Mouse (Mus musculus) forebrain, embryonic 12.5 days (tissue): ENCODE results near the gene Adra1b. TPM values are rescaled to one million over a fixed set of nuclear protein-coding genes. Genes with fewer than 3 reads are reported as not detected.

Experiments
- ATAC-seq: fragments of 200-750 bp; cut with Nextera tagmentation; 2 replicates; pipeline ENCODE4 v1.8.0; 2017; ENCODE audit warnings: moderate TSS enrichment; ENCODE audit not compliant: low FRiP score
- H3K27ac ChIP-seq: fragments of 300-500 bp; sonication (generic); 2 replicates; pipeline ENCODE4 v1.5.1; 2016; ENCODE audit warnings: mild to moderate bottlenecking
- H3K27me3 ChIP-seq: fragments of 300-500 bp; sonication (generic); 2 replicates; pipeline ENCODE4 v1.6.1; 2016; ENCODE audit warnings: mild to moderate bottlenecking
- H3K36me3 ChIP-seq: fragments of 300-500 bp; sonication (generic); replicated peaks from 2 replicates; pipeline ENCODE4 v1.6.1; 2016; ENCODE audit warnings: mild to moderate bottlenecking
- H3K4me1 ChIP-seq: fragments of 300-500 bp; sonication (generic); 2 replicates; pipeline ENCODE4 v1.6.1; 2016
- H3K4me2 ChIP-seq: fragments of 300-500 bp; sonication (generic); 2 replicates; pipeline ENCODE4 v1.6.1; 2016; ENCODE audit warnings: mild to moderate bottlenecking, moderate library complexity
- H3K4me3 ChIP-seq: fragments of 300-500 bp; sonication (generic); replicated peaks from 2 replicates; pipeline ENCODE4 v1.5.1; 2016; ENCODE audit warnings: mild to moderate bottlenecking
- H3K9ac ChIP-seq: fragments of 300-500 bp; sonication (generic); 2 replicates; pipeline ENCODE4 v1.6.1; 2016; ENCODE audit warnings: mild to moderate bottlenecking
- H3K9me3 ChIP-seq: fragments of 300-500 bp; sonication (generic); 2 replicates; pipeline ENCODE4 v1.6.1; 2016
- WGBS: fragments of 180-500 bp; shearing (Covaris S2); methylation state at CpG from one replicate; pipeline ENCODE4 v1.1.7; 2016; 5-methylcytosine and 5-hydroxymethylcytosine counted together
- polyA plus RNA-seq: library from polyadenylated mRNA; unstranded; fragments of >200 nt; fragmentation: Nextera tagmentation; extraction: Ambion mirVana; gene quantifications from 2 replicates; pipeline ENCODE4 v1.2.1, GENCODE M21; 2016

The Adra1b gene
- polyA plus RNA-seq, result 0.37 and 0.67 TPM in 2 replicates

DNA sequence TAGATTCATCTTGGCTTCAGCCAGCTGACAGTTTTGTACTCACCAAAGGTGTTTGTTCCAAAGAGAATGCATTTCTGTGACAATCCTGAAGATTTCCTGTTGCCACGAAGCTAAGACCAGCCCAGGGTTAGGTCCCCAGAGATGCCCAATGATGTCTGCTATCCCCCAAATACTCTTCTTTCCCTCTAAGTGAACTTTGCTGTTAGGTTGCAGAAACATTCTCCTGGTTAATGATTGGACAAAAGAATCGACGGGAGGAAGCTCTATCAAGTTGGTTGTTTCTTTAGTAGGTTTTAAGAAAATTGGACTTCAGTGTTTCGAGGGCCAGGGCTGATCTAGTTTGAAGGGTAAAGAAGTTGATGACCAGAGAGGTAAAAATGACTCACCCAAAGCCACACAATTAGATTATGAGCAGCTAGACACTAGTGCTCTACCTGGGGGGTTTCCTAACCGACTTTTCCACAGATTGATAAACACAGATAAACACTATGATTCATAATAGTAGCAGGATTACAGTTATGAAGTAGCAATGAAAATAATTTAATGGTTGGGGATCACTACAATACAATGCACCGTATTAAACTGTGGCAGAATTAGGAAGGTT lies at the start of gene Adra1b:
Gene Adra1b (minus strand): TSS at position 160 of the 604 bp plus-strand sequence.
- Histone ChIP-seq H3K9ac (no peak within 1 kb of the TSS), H3K4me3 (no peak within 1 kb of the TSS), H3K4me1 (no peaks in the 10 kb centered on the region), H3K9me3 (no peaks in the 10 kb centered on the region), H3K4me2 (no peak within 1 kb of the TSS), H3K27ac (no peak within 1 kb of the TSS), H3K36me3 (no peaks in the 10 kb centered on the region), H3K27me3 (no peaks in the 10 kb centered on the region)
- WGBS, result 87% methylated on average over 6 of the region's 6 CpGs
- ATAC-seq, result no peak

DNA sequence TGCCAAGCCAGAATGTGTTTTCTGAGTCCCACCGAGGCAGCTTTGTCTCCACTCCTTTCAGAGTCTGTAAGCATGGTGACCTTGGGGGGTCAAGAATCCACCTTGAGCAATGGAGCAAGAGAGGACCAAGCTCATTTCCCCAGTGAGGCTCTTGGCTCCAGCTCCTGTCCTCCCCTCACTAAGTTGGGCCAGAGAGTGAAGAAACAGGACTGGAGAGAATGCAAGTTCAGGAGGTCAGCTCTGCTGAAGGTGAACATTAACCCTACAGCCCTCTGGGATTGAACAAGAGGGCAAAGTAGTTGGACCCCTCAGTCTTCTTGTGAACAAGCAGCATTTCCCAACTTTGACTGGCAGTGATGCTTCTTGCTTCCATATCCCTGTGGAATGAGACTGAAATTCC lies 49.3 kb upstream of the Adra1b start:
- no peak for ATAC-seq
- Histone ChIP-seq H3K9ac (no peak overlapping the region), H3K27ac (no peak overlapping the region), H3K36me3 (no peaks in the 10 kb centered on the region), H3K4me3 (no peak overlapping the region), H3K4me2 (no peak overlapping the region), H3K27me3 (no peaks in the 10 kb centered on the region), H3K4me1 (no peaks in the 10 kb centered on the region), H3K9me3 (no peaks in the 10 kb centered on the region)
- 87% methylated on average over 1 of the region's 1 CpGs for WGBS

DNA sequence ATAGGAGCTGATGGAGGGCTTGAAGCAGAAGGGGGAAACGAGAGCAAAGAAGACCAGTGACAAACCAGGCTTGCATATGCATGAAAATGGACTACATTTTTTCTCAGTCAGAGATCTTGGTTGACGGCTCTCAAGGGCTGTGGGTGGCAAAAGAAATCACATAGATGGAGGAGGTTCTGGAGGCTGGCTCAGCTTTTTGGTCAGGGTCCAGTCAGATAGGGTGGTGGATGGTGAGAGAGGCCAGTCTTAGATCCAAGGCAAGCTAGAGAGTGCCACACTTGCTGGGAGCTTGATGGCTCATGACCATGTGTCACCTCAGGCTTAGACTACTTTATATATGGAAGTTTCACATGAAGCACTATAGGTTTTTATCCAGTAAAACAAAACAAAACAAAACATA lies 42.8 kb upstream of the Adra1b start:
- no peak for ATAC-seq
- Histone ChIP-seq H3K9ac (no peak overlapping the region), H3K9me3 (no peaks in the 10 kb centered on the region), H3K4me3 (no peak overlapping the region), H3K27me3 (no peaks in the 10 kb centered on the region), H3K4me1 (no peaks in the 10 kb centered on the region), H3K27ac (no peak overlapping the region), H3K36me3 (no peaks in the 10 kb centered on the region), H3K4me2 (no peak overlapping the region)
- WGBS, result 61% methylated on average over 2 of the region's 2 CpGs

DNA sequence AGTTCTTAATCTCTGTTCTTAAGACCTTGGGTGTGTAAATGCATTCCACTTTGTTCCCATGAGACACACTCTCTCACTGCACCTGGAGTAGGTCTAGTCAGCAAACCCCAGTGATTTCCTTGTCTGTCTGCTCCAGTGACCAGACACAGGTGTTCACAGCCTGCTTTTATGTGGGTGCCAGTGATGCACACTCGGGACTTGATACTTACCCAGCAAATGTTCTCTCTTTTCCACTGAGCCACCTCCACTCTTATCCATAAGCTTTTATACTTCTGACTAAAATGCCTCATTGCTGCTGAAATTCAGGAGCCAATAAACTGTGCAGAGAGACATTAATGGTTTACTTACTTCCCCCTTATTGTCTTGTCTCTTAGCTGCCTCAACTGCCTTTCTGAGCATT lies 42.2 kb upstream of the Adra1b start:
- 90% methylated on average over 1 of the region's 1 CpGs for WGBS

DNA sequence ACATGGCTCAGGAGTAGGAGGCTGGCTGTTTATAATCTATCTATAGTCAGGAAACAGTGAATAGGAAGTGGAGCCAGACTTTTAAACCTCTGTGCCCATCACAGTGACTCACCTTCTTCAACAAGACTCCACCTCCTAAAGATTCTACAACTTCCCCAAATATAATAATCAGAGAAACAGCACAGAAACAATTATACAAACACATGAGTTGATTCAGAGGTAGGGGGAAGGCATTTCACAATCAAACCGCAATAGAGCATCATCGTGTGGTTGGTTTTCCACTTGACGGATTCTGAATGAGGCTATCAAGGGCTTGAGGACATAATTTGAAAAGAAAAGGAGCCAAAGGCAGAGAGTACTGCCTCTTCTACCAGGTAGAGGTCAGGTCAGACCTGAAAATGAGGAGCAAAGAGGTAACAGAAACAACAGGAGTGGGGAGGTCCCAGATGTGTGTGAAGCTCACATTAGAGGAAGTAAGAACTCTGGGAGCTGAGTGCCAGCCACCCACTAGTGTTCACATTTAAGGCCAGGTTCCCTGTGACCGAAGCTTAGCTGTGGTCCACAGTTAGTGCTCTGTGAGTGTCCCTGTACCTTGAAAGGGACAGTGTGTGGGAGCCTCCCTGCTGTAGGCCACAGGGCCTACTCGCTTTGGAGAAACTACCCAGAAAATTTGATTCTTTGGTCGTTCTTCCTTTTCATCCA lies 39.6 kb upstream of the Adra1b start:
- Histone ChIP-seq H3K4me3 (no peak overlapping the region), H3K9ac (no peak overlapping the region), H3K9me3 (no peaks in the 10 kb centered on the region), H3K27me3 (no peaks in the 10 kb centered on the region), H3K27ac (no peak overlapping the region), H3K4me2 (no peak overlapping the region), H3K4me1 (no peaks in the 10 kb centered on the region), H3K36me3 (no peaks in the 10 kb centered on the region)
- ATAC-seq, result no peak
- WGBS, result 83% methylated on average over 6 of the region's 6 CpGs

More for the DNA sequence above, 42.2 kb upstream of the Adra1b start:
- Histone ChIP-seq H3K9me3 (no peaks in the 10 kb centered on the region), H3K4me1 (no peaks in the 10 kb centered on the region), H3K27me3 (no peaks in the 10 kb centered on the region), H3K36me3 (no peaks in the 10 kb centered on the region), H3K4me3 (no peak overlapping the region), H3K4me2 (no peak overlapping the region), H3K27ac (no peak overlapping the region), H3K9ac (no peak overlapping the region)
- no peak for ATAC-seq

DNA sequence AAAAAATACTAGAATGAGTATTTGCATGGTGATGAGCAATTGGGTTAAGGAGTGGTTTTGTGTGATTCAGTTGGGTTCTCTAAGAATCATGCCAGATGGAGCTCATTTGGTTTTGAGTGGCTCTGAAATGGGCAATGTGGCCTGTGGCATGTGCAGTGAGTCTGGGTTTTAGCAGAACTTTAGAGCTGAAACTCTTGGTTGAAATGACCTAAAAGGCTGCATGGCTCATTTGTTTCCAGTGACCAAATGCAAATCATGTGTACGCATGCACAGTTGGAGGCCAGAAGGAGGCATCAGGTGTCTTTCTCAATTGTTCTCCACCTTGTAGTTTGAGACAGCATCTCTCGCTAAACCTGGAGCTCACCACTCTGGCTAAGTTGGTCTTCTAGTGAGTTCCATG lies 35.0 kb upstream of the Adra1b start:
- H3K27me3 ChIP-seq, result no peaks in the 10 kb centered on the region
- no peak overlapping the region for H3K4me3 ChIP-seq
- WGBS, result 91% methylated on average over 2 of the region's 2 CpGs
- H3K27ac ChIP-seq, result no peak overlapping the region
- H3K4me1 ChIP-seq, result no peaks in the 10 kb centered on the region
- no peaks in the 10 kb centered on the region for H3K9me3 ChIP-seq
- no peak overlapping the region for H3K4me2 ChIP-seq
- ATAC-seq, result no peak
- no peak overlapping the region for H3K9ac ChIP-seq
- H3K36me3 ChIP-seq, result no peaks in the 10 kb centered on the region

DNA sequence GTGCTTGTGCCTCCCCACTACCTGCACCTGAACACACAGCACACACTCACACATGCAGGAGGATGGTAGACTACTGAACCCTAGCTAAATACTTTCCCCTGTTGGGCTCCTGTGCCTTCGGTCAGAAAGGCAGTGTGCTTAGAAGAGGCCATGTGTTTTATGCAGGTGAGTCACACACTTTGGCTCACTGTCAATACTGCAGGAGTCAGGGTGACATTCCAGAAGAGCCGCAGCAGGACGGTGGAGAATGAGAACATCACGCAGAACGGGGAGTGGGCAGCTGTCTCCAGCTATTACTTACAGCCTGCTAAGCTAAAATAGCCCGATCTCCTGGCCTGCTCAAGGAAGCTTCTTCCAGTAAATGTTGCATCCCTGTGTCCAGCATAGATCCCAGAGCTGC lies 32.5 kb upstream of the Adra1b start:
- no peaks in the 10 kb centered on the region for H3K9me3 ChIP-seq
- no peak overlapping the region for H3K27ac ChIP-seq
- no peaks in the 10 kb centered on the region for H3K36me3 ChIP-seq
- ATAC-seq, result no peak
- no peak overlapping the region for H3K4me3 ChIP-seq
- 85% methylated on average over 6 of the region's 6 CpGs for WGBS
- no peaks in the 10 kb centered on the region for H3K27me3 ChIP-seq
- no peak overlapping the region for H3K4me2 ChIP-seq
- H3K4me1 ChIP-seq, result no peaks in the 10 kb centered on the region
- H3K9ac ChIP-seq, result no peak overlapping the region

DNA sequence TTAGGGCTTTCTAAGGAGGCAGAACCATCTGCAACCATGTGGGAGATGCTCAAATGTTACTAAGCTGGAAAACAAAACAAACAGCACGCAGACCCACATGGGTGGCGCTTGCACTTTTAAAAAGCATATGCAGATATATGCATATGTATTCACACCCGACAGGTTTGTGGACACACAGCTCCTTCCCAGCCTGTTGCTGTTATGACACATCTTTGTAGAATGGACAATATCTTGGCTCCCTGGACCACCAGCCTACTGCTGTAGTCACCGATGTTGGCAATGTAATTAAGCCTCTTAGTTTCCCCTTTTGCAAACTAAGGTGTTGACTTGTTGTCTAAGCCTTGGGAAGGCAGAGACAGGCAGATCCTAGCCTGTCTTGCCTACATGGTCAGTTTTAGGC lies 32.0 kb upstream of the Adra1b start:
- no peak for ATAC-seq

DNA sequence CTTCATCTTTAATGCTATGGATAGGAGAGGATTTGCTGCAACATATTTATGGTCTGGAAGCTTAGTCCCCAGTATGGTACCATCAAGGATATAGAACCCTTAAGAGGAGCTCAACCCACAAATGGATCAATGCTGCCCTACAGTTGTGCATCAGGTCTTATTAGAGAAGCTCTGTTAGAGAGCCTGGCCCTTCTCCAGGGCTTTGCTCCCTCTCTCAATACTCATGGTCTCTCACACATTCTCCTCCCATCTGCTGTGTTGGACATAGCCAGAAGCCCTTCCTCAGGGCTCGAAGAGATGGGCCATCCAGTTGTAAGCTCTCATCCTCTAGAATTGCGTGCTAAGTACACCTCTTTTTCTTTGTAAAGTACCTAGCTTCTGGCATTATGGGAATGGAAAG lies 29.2 kb upstream of the Adra1b start:
- ATAC-seq, result no peak

More for the DNA sequence above, 32.0 kb upstream of the Adra1b start:
- Histone ChIP-seq H3K9me3 (no peaks in the 10 kb centered on the region), H3K4me3 (no peak overlapping the region), H3K27me3 (0 out of 2 replicates have a peak, but pooled peaks cover under 1% of the 10 kb centered on the region), H3K9ac (no peak overlapping the region), H3K36me3 (no peaks in the 10 kb centered on the region), H3K27ac (no peak overlapping the region), H3K4me1 (no peaks in the 10 kb centered on the region), H3K4me2 (no peak overlapping the region)
- 93% methylated on average over 4 of the region's 4 CpGs for WGBS

DNA sequence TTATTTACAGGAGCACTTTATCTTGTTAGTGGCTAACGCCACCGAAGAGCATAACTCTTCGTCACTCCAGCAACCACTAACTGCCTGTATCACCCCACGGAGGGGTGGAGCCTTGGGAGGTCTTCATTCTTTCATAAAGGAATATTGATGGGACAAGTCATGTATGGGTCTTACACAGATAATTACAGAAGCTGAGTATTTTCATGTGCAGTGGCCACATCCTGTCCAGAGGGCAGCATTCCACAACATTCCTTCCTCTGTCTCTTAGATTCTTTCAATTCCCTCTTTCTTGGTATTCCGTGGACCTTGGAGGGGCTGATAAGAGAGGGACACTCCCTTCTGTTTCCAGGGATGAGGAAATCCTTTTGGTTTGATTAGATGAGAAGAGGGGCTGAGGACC lies 28.7 kb upstream of the Adra1b start:
- Histone ChIP-seq H3K27ac (no peak overlapping the region), H3K27me3 (0 out of 2 replicates have a peak, but pooled peaks cover 7% of the 10 kb centered on the region), H3K9ac (no peak overlapping the region), H3K4me2 (no peak overlapping the region), H3K4me1 (peaks cover 3% of the 10 kb centered on the region; the same call in 1 of the 2 replicates), H3K9me3 (no peaks in the 10 kb centered on the region), H3K4me3 (no peak overlapping the region), H3K36me3 (no peaks in the 10 kb centered on the region)
- WGBS, result 80% methylated on average over 5 of the region's 5 CpGs
- ATAC-seq, result no peak

More for the DNA sequence above, 29.2 kb upstream of the Adra1b start:
- H3K27ac ChIP-seq, result no peak overlapping the region
- H3K4me2 ChIP-seq, result no peak overlapping the region
- H3K27me3 ChIP-seq, result 0 out of 2 replicates have a peak, but pooled peaks cover 7% of the 10 kb centered on the region
- no peaks in the 10 kb centered on the region for H3K36me3 ChIP-seq
- H3K9me3 ChIP-seq, result no peaks in the 10 kb centered on the region
- 88% methylated on average over 2 of the region's 2 CpGs for WGBS
- H3K9ac ChIP-seq, result no peak overlapping the region
- H3K4me3 ChIP-seq, result no peak overlapping the region
- peaks cover 3% of the 10 kb centered on the region; the same call in 1 of the 2 replicates for H3K4me1 ChIP-seq

DNA sequence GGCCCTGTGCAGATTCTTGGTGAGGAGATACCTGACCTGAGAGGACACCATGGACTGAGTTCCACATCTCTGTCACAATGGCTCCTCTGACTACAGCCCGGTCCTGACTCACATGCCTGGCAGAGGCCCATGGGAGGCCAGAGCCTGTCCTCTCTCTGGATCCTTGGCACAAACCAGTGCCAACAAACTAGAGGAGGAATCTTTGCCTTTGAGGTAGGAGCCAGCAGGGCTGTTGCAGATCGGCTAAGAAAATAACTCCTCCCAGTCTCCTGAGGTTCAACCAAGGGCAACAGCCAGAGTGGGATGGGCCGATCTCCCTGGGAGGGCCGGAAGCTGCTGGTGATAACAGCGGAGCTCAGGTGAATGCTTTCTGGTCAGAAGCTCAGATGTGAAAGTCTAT lies 28.2 kb upstream of the Adra1b start:
- H3K27ac ChIP-seq, result no peak overlapping the region

DNA sequence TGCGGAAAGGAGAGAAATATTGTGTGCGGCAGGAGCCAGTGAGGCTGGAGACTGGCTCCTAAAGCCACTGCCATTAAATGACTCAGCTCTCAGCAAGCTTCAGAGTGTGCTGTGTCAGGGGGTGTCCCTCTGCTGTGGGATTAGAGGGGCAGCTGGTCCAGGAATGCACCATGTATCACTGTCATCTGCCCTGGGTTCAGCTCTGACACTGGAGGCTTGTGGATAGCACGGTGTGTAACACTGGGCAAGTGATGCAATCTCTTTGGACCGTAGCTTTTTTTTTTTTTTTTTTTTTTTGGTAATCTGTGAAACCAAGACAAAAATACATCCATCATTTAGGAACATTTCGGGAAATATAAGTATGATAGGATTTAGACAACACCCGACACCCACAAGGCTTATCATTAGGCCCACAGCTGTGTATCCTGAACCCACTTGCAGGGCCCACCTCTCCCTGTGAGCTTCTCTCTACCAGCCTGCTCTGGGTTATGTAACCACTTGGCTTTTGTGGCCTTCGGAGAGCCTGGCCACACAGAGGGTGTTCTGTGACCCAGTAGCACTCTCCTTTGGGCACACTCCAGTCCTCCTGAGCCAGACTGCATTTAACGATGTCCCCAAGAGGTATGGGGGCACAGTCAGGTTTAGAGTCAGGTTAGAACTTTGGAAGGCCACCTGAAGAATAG lies 26.3 kb upstream of the Adra1b start:
- Histone ChIP-seq H3K4me1 (peaks cover 3% of the 10 kb centered on the region; the same call in 1 of the 2 replicates), H3K9me3 (no peaks in the 10 kb centered on the region), H3K36me3 (no peaks in the 10 kb centered on the region), H3K4me2 (no peak overlapping the region), H3K9ac (no peak overlapping the region), H3K4me3 (no peak overlapping the region), H3K27me3 (0 out of 2 replicates have a peak, but pooled peaks cover 7% of the 10 kb centered on the region), H3K27ac (no peak overlapping the region)
- WGBS, result 82% methylated on average over 8 of the region's 8 CpGs
- ATAC-seq, result no peak

More for the DNA sequence above, 28.2 kb upstream of the Adra1b start:
- Histone ChIP-seq H3K4me3 (no peak overlapping the region), H3K4me1 (peaks cover 3% of the 10 kb centered on the region; the same call in 1 of the 2 replicates), H3K9me3 (no peaks in the 10 kb centered on the region), H3K9ac (no peak overlapping the region), H3K27me3 (0 out of 2 replicates have a peak, but pooled peaks cover 7% of the 10 kb centered on the region), H3K36me3 (no peaks in the 10 kb centered on the region), H3K4me2 (no peak overlapping the region)
- ATAC-seq, result no peak
- 69% methylated on average over 5 of the region's 5 CpGs for WGBS
